Mouse (Mus musculus): Measurements from ENCODE around the gene Hnrnpul1.

GRCm38 (mm10) chr7:25677013-25677412 lies 77.5 kb downstream of the Hnrnpul1 start:
- TF ChIP-seq CTCF (IDR thresholded peaks at IDR 0.05; ENCODE audit: control insufficient read depth, insufficient read depth, insufficient replicate concordance, low read depth, low read length) = no peak
- no peak for TF ChIP-seq POLR2A (IDR thresholded peaks at IDR 0.05; ENCODE audit: control insufficient read depth, low read depth, low read length)

Measured in testis, adult 2 months (tissue).